ENCODE assay signal across 17 mouse cellular contexts in the genomic region with DNA sequence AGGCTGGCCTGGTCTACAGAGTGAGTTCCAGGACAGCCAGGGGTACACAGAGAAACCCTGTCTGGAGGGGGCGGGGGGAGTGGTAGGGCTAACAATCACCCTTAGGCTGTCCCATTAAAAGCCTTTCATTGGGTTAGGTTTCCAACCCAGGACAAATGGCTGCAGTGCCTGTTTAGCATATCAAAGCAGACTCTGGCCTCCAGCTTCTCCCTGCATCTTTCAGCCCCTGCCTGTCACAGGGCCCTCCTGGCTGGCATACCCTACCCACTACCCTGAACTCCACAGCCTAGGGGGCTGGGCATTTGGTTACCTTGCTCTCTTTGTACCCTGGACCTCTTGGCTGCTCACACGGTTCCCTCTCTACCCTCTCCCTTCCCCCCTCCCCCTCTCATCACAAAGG. TPM values are rescaled to one million over a fixed set of nuclear protein-coding genes. Genes with fewer than 3 reads are reported as not detected.
DNase-seq lines count a peak whose midpoint lies in the region; ATAC-seq lines count a peak whose summit lies in the region.
"Had no signal": no experiment of that assay in that cellular context is flagged by ENCODE, and none has a peak within 500 bp of the region (broad histone marks: within the 10 kb centered on the region; RNA-seq: fewer than 3 reads in every experiment).

No protein-coding gene starts in this region.

- no peaks in the 10 kb centered on the region for H3K9me3 ChIP-seq in hindbrain, embryonic 10.5 days
- no peaks in the 10 kb centered on the region for H3K9me3 ChIP-seq in hindbrain, embryonic 14.5 days (ENCODE audit: control insufficient read depth, low read length)
- H3K9me3 ChIP-seq in midbrain, embryonic 11.5 days (ENCODE audit: control insufficient read depth, low read length) = no peaks in the 10 kb centered on the region
- no peaks in the 10 kb centered on the region for H3K9me3 ChIP-seq in midbrain, embryonic 15.5 days
- H3K9me3 ChIP-seq in midbrain, embryonic 13.5 days = no peaks in the 10 kb centered on the region
- H3K9me3 ChIP-seq: heart, embryonic 10.5 days; lung, embryonic 15.5 days; stomach, embryonic 15.5 days had no signal

- WGBS in hindbrain, embryonic 10.5 days = 13% methylated on average over 2 of the region's 2 CpGs
- 0% methylated on average over 2 of the region's 2 CpGs for WGBS in hindbrain, embryonic 14.5 days
- WGBS in midbrain, embryonic 11.5 days = 12% methylated on average over 2 of the region's 2 CpGs
- WGBS in midbrain, embryonic 15.5 days = 8% methylated on average over 2 of the region's 2 CpGs
- WGBS in midbrain, embryonic 13.5 days = 14% methylated on average over 2 of the region's 2 CpGs

- H3K9ac ChIP-seq in hindbrain, embryonic 14.5 days = no peak overlapping the region
- H3K9ac ChIP-seq in midbrain, embryonic 11.5 days (ENCODE audit: low read length) = no peak overlapping the region
- H3K9ac ChIP-seq in midbrain, embryonic 15.5 days = no peak overlapping the region
- H3K9ac ChIP-seq in midbrain, embryonic 13.5 days (replicated peaks) = no peak overlapping the region
- H3K9ac ChIP-seq: lung, embryonic 15.5 days; stomach, embryonic 15.5 days had no signal

- peak; percentile 36 for DNase-seq in hindbrain, embryonic 10.5 days (ENCODE audit: low spot score)
- no peak for DNase-seq in hindbrain, embryonic 14.5 days (ENCODE audit: low spot score)
- no peak for DNase-seq in midbrain, embryonic 11.5 days (ENCODE audit: low spot score, missing footprints)
- DNase-seq in embryo, embryonic 9.5 days (ENCODE audit: extremely low spot score) = peak; percentile 22
- DNase-seq in lung, postnatal 14 days = no peak
- no peak for DNase-seq in heart, postnatal 14 days
- DNase-seq: adrenal gland, postnatal 10 days; cerebellum, postnatal 36 days; gastrocnemius, adult 2 months; heart, postnatal 4 days; kidney, adult 2 months; thymus, postnatal 36 days had no signal

- no peak overlapping the region for H3K4me2 ChIP-seq in hindbrain, embryonic 14.5 days (replicated peaks)
- H3K4me2 ChIP-seq in midbrain, embryonic 11.5 days = no peak overlapping the region
- no peak overlapping the region for H3K4me2 ChIP-seq in midbrain, embryonic 15.5 days
- no peak overlapping the region for H3K4me2 ChIP-seq in midbrain, embryonic 13.5 days (replicated peaks)
- H3K4me2 ChIP-seq: lung, embryonic 15.5 days; stomach, embryonic 15.5 days had no signal

- no peak for ATAC-seq in hindbrain, embryonic 14.5 days (ENCODE audit: low FRiP score)
- peak; percentile 71 for ATAC-seq in midbrain, embryonic 11.5 days (ENCODE audit: low FRiP score)
- no peak for ATAC-seq in midbrain, embryonic 15.5 days (replicated peaks)
- peak; percentile 73 for ATAC-seq in midbrain, embryonic 13.5 days

- intact Hi-C loops in heart, postnatal 14 days (cut with DNase I) = no loop called here

- peaks cover 40% of the 10 kb centered on the region for H3K4me1 ChIP-seq in hindbrain, embryonic 10.5 days (replicated peaks)
- no peaks in the 10 kb centered on the region for H3K4me1 ChIP-seq in hindbrain, embryonic 14.5 days (replicated peaks; ENCODE audit: control insufficient read depth, insufficient read depth, low read length)
- peaks cover 3% of the 10 kb centered on the region; the same call in 1 of the 2 replicates for H3K4me1 ChIP-seq in midbrain, embryonic 11.5 days (ENCODE audit: control insufficient read depth, insufficient read depth, low read length)
- H3K4me1 ChIP-seq in midbrain, embryonic 15.5 days = no peaks in the 10 kb centered on the region
- peaks cover 10% of the 10 kb centered on the region; the same call in 1 of the 2 replicates for H3K4me1 ChIP-seq in midbrain, embryonic 13.5 days (replicated peaks)
- H3K4me1 ChIP-seq: lung, embryonic 15.5 days; stomach, embryonic 15.5 days had no signal

- H3K27ac ChIP-seq in hindbrain, embryonic 10.5 days = peak overlapping the region; percentile 78
- no peak overlapping the region for H3K27ac ChIP-seq in hindbrain, embryonic 14.5 days
- no peak overlapping the region for H3K27ac ChIP-seq in midbrain, embryonic 11.5 days (ENCODE audit: low read depth, low read length)
- H3K27ac ChIP-seq in midbrain, embryonic 15.5 days = no peak overlapping the region
- H3K27ac ChIP-seq in midbrain, embryonic 13.5 days = no peak overlapping the region
- H3K27ac ChIP-seq: gastrocnemius, adult 2 months; heart, embryonic 10.5 days had no signal

- H3K4me3 ChIP-seq in hindbrain, embryonic 10.5 days = no peak overlapping the region
- no peak overlapping the region for H3K4me3 ChIP-seq in hindbrain, embryonic 14.5 days (replicated peaks; ENCODE audit: low read length)
- H3K4me3 ChIP-seq in midbrain, embryonic 11.5 days (ENCODE audit: low read depth, low read length) = no peak overlapping the region
- no peak overlapping the region for H3K4me3 ChIP-seq in midbrain, embryonic 15.5 days
- no peak overlapping the region for H3K4me3 ChIP-seq in midbrain, embryonic 13.5 days (replicated peaks)
- H3K4me3 ChIP-seq: gastrocnemius, adult 2 months; heart, embryonic 10.5 days; lung, embryonic 15.5 days; stomach, embryonic 15.5 days had no signal

- no peaks in the 10 kb centered on the region for H3K27me3 ChIP-seq in hindbrain, embryonic 10.5 days (ENCODE audit: insufficient read depth, poor library complexity, severe bottlenecking)
- no peaks in the 10 kb centered on the region for H3K27me3 ChIP-seq in hindbrain, embryonic 14.5 days (ENCODE audit: control insufficient read depth, insufficient read depth, low read length)
- no peaks in the 10 kb centered on the region for H3K27me3 ChIP-seq in midbrain, embryonic 11.5 days (ENCODE audit: control insufficient read depth, insufficient read depth, low read length)
- H3K27me3 ChIP-seq in midbrain, embryonic 15.5 days (replicated peaks) = no peaks in the 10 kb centered on the region
- H3K27me3 ChIP-seq in midbrain, embryonic 13.5 days = no peaks in the 10 kb centered on the region
- H3K27me3 ChIP-seq: lung, embryonic 15.5 days; stomach, embryonic 15.5 days had no signal

- no peaks in the 10 kb centered on the region for H3K36me3 ChIP-seq in hindbrain, embryonic 10.5 days
- H3K36me3 ChIP-seq in hindbrain, embryonic 14.5 days (replicated peaks; ENCODE audit: control insufficient read depth, insufficient read depth) = no peaks in the 10 kb centered on the region
- no peaks in the 10 kb centered on the region for H3K36me3 ChIP-seq in midbrain, embryonic 11.5 days (ENCODE audit: control insufficient read depth, insufficient read depth, low read length)
- H3K36me3 ChIP-seq in midbrain, embryonic 15.5 days (replicated peaks) = no peaks in the 10 kb centered on the region
- no peaks in the 10 kb centered on the region for H3K36me3 ChIP-seq in midbrain, embryonic 13.5 days
- H3K36me3 ChIP-seq: heart, embryonic 10.5 days; lung, embryonic 15.5 days; stomach, embryonic 15.5 days had no signal

RNA-seq across cellular contexts. Expression of a gene that starts 45.2 kb away (rescaled TPM):
- 39.0 and 40.6 TPM in 2 replicates for polyA plus RNA-seq in hindbrain, embryonic 10.5 days (2016; fragmentation: Nextera tagmentation; extraction: Ambion mirVana)
- polyA plus RNA-seq in hindbrain, embryonic 14.5 days (2014; fragmentation: Nextera tagmentation; extraction: Ambion mirVana) = 33.3 and 34.3 TPM in 2 replicates
- 29.6 and 30.4 TPM in 2 replicates for polyA plus RNA-seq in midbrain, embryonic 11.5 days (2014; fragmentation: Nextera tagmentation; extraction: Ambion mirVana)
- 39.7 TPM in 2 replicates for polyA plus RNA-seq in midbrain, embryonic 15.5 days (2015; fragmentation: Nextera tagmentation; extraction: Ambion mirVana)
- 31.9 and 32.4 TPM in 2 replicates for polyA plus RNA-seq in midbrain, embryonic 13.5 days (2015; fragmentation: Nextera tagmentation; extraction: Ambion mirVana)
- 10 to 100 TPM; 14.0 to 15.8 TPM for total RNA-seq in heart, postnatal 14 days (2021)

RNA-seq across cellular contexts. Expression of a gene that starts 45.2 kb away (rescaled TPM):
- polyA plus RNA-seq in hindbrain, embryonic 10.5 days (2016; fragmentation: Nextera tagmentation; extraction: Ambion mirVana) = 41.2 and 45.9 TPM in 2 replicates
- 42.3 and 44.7 TPM in 2 replicates for polyA plus RNA-seq in hindbrain, embryonic 14.5 days (2014; fragmentation: Nextera tagmentation; extraction: Ambion mirVana)
- polyA plus RNA-seq in midbrain, embryonic 11.5 days (2014; fragmentation: Nextera tagmentation; extraction: Ambion mirVana) = 39.0 and 41.2 TPM in 2 replicates
- polyA plus RNA-seq in midbrain, embryonic 15.5 days (2015; fragmentation: Nextera tagmentation; extraction: Ambion mirVana) = 49.6 and 50.4 TPM in 2 replicates
- polyA plus RNA-seq in midbrain, embryonic 13.5 days (2015; fragmentation: Nextera tagmentation; extraction: Ambion mirVana) = 43.8 and 44.3 TPM in 2 replicates
- total RNA-seq in heart, postnatal 14 days (2021) = 10 to 100 TPM; 18.7 to 20.8 TPM

RNA-seq across cellular contexts. Expression of a gene that starts 45.3 kb away (rescaled TPM):
- polyA plus RNA-seq in hindbrain, embryonic 10.5 days (2016; fragmentation: Nextera tagmentation; extraction: Ambion mirVana) = 1.9 and 2.1 TPM in 2 replicates
- polyA plus RNA-seq in hindbrain, embryonic 14.5 days (2014; fragmentation: Nextera tagmentation; extraction: Ambion mirVana) = 3.0 and 3.1 TPM in 2 replicates
- polyA plus RNA-seq in midbrain, embryonic 11.5 days (2014; fragmentation: Nextera tagmentation; extraction: Ambion mirVana) = 1.4 and 1.8 TPM in 2 replicates
- 2.0 and 2.9 TPM in 2 replicates for polyA plus RNA-seq in midbrain, embryonic 15.5 days (2015; fragmentation: Nextera tagmentation; extraction: Ambion mirVana)
- 2.4 and 3.7 TPM in 2 replicates for polyA plus RNA-seq in midbrain, embryonic 13.5 days (2015; fragmentation: Nextera tagmentation; extraction: Ambion mirVana)
- 1 to 10 TPM; 1.9 to 2.5 TPM for total RNA-seq in heart, postnatal 14 days (2021)

Comparison
In these comparisons a context has a peak if more than half of its experiments do, and no peak if none do; other contexts are left out.
1. DNase-seq: peak in hindbrain, embryonic 10.5 days (single experiment) and embryo, embryonic 9.5 days (single experiment); none in hindbrain, embryonic 14.5 days (single experiment), midbrain, embryonic 11.5 days (single experiment), lung, postnatal 14 days (single experiment) and heart, postnatal 14 days (0 of 2).
2. ATAC-seq: peak in midbrain, embryonic 11.5 days (single experiment) and midbrain, embryonic 13.5 days (single experiment); none in hindbrain, embryonic 14.5 days (single experiment) and midbrain, embryonic 15.5 days (single experiment).